Mouse (Mus musculus) spleen, adult 12 weeks (tissue): ENCODE measurements at regions not wholly inside any gene's neighbourhood (a gene's known extent, or its start where the extent isn't known, plus 50 kb on each side); places are given as distances from the start of the nearest gene placed in this dataset.
"Not testable (repeated sequence)": the region's sequence is repeated elsewhere in the genome, so short reads cannot be mapped to it uniquely, and the experiment has no call there.

Experiments
- DNase-seq: peaks from one replicate; pipeline ENCODE4 v3.0.0; 2022; ENCODE audit warnings: low spot score

GRCm38 (mm10) chr10:126379239-126379638 is 413.3 kb downstream of the Lrig3 start:
- DNase-seq: no peak

DNA sequence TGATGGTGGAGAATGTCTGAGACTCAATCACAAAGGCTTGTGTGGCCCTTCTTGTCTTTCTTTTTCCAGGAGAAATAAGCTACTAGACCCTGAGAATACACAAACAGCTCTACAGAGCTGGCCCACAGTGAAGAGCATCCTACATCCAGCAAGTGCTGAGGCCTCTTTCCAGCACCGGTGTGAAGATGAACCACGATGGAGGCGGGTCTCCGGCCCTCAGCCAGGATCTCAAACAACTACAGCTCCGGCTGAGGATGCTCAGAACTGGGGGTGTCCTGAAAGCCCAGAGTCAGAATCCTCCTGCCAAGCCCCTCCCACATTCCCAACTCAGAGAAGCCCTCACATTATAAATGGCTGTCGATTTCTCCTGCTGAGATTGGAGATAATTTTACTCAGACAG is 407.9 kb downstream of the Lrig3 start:
- no peak for DNase-seq

- no peak for DNase-seq
Measured at GRCm38 (mm10) chr10:126371881-126372280, 405.9 kb downstream of the Lrig3 start.

- DNase-seq: no peak
Measured at GRCm38 (mm10) chr10:126349076-126349475, 383.1 kb downstream of the Lrig3 start.

GRCm38 (mm10) chr10:126337426-126337825 is 371.5 kb downstream of the Lrig3 start:
- DNase-seq: no peak

DNA sequence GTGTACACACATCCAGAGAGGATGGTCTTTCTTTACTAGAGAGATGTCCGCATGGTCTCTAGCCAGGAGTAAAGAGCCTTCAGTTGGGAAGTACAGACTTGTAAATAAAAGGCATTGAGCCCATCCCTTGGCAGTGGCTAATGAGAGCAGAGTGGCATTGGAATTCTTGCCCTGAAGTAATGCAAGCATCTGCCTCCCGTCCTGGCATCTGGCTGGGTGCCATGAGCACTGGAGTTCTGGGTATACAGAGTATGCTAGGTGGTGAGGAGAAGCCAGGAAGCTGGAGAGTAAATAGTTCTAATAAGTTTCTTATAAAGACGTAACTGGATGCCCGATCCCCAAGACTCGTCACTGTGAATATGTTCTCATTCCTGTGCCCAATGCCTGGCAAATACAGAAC is 367.8 kb downstream of the Lrig3 start:
- no peak for DNase-seq

DNA sequence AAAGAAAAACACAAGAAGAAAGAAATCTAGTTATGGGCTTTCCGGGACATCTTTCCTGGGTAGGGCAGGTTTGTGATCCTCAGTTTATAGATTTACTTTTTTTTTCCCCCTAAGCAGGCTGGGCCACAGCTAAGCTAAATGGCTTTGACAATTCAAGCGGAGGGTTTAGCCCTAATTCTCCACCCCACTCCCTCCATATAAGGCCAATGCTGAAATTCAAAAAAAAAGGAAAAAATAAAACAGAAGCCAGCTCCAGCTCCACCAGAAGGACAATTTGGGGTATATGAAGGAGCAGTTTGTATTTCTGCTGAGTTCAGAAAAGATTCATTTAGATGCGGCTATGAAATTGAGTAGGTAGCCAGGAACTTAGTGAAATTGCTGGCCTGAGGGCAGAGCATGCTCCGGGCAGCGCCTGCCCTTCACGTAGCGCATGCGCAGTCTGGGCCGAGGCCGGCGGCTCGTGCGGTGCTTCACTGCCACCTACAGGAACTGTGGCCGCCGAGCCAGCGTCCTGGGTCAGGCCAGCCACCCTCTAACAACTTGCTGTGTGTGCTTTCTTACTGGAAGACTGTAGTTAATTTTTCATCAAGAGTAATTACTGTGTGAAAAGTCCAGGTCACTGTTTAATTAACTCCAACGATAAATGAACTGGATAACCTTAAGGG is 364.5 kb downstream of the Lrig3 start:
- peak; percentile 18 for DNase-seq

DNA sequence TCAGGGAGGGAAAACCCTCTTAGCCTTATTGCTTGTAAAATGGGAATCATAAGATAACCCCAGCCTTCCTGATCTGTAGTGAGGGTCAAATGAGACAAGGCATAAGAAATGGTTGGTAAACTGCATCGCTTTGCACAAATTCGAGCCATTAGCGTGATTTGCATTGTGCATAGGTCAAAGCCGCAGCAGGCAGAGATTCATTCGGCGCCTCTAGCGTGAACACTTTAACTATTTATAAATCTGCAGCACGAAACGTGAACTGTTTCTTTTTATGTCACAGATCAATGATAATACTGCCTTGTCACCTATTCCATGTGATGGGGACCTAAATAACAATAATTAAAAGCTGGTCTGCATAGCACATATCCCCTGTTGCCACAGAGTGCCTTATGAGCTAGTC is 354.9 kb downstream of the Lrig3 start:
- no peak for DNase-seq

GRCm38 (mm10) chr10:126319795-126320194 is 353.8 kb downstream of the Lrig3 start:
- no peak for DNase-seq

GRCm38 (mm10) chr10:126299962-126300361 is 334.0 kb downstream of the Lrig3 start:
- DNase-seq: no peak

- DNase-seq: no peak
Measured at GRCm38 (mm10) chr10:126298211-126298610, 332.2 kb downstream of the Lrig3 start.

- DNase-seq: no peak
Measured at GRCm38 (mm10) chr10:126295853-126296252, 329.9 kb downstream of the Lrig3 start.

DNA sequence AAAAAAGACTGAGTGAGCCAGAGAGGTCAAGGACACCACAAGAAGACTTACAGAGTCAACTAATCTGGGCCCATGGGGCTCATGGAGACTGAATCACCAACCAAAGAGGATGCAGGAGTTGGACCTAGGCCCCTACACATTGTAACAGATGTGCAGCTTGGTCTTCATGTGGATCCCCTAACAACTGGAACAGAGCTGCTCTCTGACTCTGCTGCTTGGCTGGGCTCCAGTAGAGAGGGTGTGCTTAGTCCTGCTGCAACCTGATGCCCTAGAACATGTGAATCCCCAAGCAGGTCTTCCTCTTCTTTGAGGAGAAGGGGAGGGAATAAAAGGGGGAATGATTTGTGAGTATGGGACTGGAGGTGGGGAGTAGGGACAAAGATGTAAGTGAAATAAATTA is 325.8 kb downstream of the Lrig3 start:
- no peak for DNase-seq

DNA sequence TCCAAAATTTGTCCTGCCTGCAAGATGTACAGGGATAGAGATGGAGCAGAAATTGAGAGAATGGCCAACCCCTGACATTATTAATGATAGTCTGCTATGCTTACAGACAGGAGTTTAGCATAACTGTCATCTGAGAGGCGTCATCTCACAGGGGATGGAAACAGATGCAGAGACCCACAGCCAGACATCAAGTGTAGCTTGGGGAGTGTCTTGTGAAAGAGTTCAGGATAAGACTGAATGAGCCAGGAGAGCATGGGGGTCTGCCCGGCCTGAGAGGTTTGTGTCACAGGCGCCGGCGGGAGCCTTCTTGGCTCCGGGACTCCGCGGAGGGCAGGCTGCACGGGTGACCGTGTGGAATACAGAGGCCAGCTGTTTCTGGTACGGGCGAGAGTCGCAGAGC is 319.1 kb downstream of the Lrig3 start:
- not testable (repeated sequence) for DNase-seq

DNA sequence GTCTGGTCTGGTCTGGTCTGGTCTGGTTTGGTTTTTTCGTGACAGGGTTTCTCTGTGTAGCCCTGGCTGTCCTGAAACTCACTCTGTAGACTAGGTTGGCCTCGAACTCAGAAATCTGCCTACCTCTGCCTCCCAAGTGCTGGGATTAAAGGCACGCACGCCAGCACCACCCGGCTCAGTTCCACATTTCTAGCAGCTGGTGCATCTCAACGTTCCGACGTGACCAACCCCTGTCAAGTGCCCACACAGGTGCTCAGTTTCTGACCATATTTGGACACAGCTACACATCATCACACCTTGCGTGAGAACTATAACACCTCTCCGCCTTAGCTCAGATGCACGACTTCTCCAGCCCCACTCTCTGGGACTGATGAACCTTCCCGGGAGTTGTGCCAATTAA is 304.4 kb downstream of the Lrig3 start:
- DNase-seq: no peak

DNA sequence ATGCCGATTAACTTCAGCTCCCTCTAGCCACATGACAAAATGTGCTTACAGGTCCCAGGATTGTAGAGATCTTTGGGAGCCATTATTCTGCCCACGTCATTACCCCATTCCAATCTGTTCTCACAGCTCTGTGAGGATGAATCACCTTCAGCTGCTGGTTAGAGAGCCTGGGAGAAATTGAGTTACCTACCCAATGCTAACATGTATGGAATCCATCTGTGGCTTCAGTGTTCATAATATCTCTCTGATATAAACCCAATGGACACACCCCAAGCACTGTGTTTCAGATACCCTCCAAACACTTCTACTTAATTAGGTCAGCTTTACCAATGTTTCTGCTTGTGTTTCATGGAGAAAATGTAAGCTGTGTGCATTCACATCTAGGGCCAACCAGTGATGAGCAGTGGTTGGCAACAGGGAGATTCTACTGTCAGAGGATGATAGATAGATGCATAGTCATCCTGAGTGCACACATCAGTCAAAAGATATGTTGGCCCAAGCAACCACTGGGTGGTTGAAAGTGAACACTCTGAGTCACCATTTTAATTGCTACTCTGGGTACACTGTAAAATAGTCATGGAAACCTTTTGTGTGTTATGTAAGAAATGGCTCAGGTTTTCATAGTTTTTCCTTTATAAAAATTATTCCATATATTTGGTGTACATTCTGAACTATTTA is 301.5 kb downstream of the Lrig3 start:
- no peak for DNase-seq

- DNase-seq: no peak
Measured at GRCm38 (mm10) chr10:126257171-126257570, 291.2 kb downstream of the Lrig3 start.

- no peak for DNase-seq
Measured at GRCm38 (mm10) chr10:126254198-126254597, 288.2 kb downstream of the Lrig3 start.

- no peak for DNase-seq
Measured at GRCm38 (mm10) chr10:126249176-126249575, 283.2 kb downstream of the Lrig3 start.

GRCm38 (mm10) chr10:126243051-126243450 is 277.1 kb downstream of the Lrig3 start:
- no peak for DNase-seq

GRCm38 (mm10) chr10:126239536-126239935 is 273.6 kb downstream of the Lrig3 start:
- no peak for DNase-seq
